Mouse (Mus musculus) kidney, postnatal 4 days (tissue): ENCODE results near the gene Zfp324.

Experiments
- DNase-seq, 2 experiments: peaks; one replicate each; pipeline ENCODE4 v3.0.0; 2021; ENCODE audit warnings: mixed read lengths in 2 of 2

The Zfp324 gene

GRCm38 (mm10) chr7:12970906-12971305, 5.3 kb downstream of the Zfp324 start:
- DNase-seq: no peak

- peak; percentile 98 to 99 for DNase-seq
Observed at GRCm38 (mm10) chr7:12977682-12978389, 12.2 kb downstream of the Zfp324 start, which contains the start of gene Zfp446. Gene Zfp446, plus strand, starts transcription at chr7:12977848.

GRCm38 (mm10) chr7:12978931-12979722, 13.5 kb downstream of the Zfp324 start:
- DNase-seq: no peak

GRCm38 (mm10) chr7:12979776-12980175, 14.1 kb downstream of the Zfp324 start:
- no peak for DNase-seq

- no peak for DNase-seq
Observed at GRCm38 (mm10) chr7:12980291-12980690, 14.7 kb downstream of the Zfp324 start.

GRCm38 (mm10) chr7:12985724-12986123, 20.1 kb downstream of the Zfp324 start:
- DNase-seq: no peak

GRCm38 (mm10) chr7:12986906-12987305, 21.3 kb downstream of the Zfp324 start:
- no peak for DNase-seq

GRCm38 (mm10) chr7:12987409-12988189, 22.0 kb downstream of the Zfp324 start:
- DNase-seq: no peak

GRCm38 (mm10) chr7:12992222-12992621, 26.6 kb downstream of the Zfp324 start:
- peak in 1 of 2 experiments; percentile 38 for DNase-seq

- DNase-seq: no peak
Observed at GRCm38 (mm10) chr7:12993148-12993547, 27.5 kb downstream of the Zfp324 start.

GRCm38 (mm10) chr7:12995862-12996261, 30.2 kb downstream of the Zfp324 start:
- DNase-seq: no peak

- DNase-seq: no peak
Observed at GRCm38 (mm10) chr7:12997230-12997629, 31.6 kb downstream of the Zfp324 start.

GRCm38 (mm10) chr7:12998053-12998452, 32.4 kb downstream of the Zfp324 start, which contains the start of gene Slc27a5:
Gene Slc27a5, minus strand, starts transcription at chr7:12998192.
- DNase-seq: no peak

- no peak for DNase-seq
Observed at GRCm38 (mm10) chr7:12998851-12999250, 33.2 kb downstream of the Zfp324 start, which contains the start of gene Trim28. Gene Trim28, plus strand, starts transcription at chr7:12999114.

GRCm38 (mm10) chr7:13001584-13001983, 35.9 kb downstream of the Zfp324 start:
- DNase-seq: no peak

GRCm38 (mm10) chr7:13003380-13003779, 37.7 kb downstream of the Zfp324 start:
- DNase-seq: no peak

GRCm38 (mm10) chr7:13006011-13006410, 40.4 kb downstream of the Zfp324 start:
- DNase-seq: no peak

GRCm38 (mm10) chr7:13006531-13006930, 40.9 kb downstream of the Zfp324 start:
- DNase-seq: peak in 1 of 2 experiments; percentile 40

- DNase-seq: peak in 1 of 2 experiments; percentile 10
Observed at GRCm38 (mm10) chr7:13007341-13008092, 41.9 kb downstream of the Zfp324 start.

- DNase-seq: peak; percentile 94 to 96
Observed at GRCm38 (mm10) chr7:13009143-13010004, 43.7 kb downstream of the Zfp324 start.
